Mouse (Mus musculus) kidney, adult 10 weeks (tissue): ENCODE measurements around the gene Utrn. TPM values are rescaled to one million over a fixed set of nuclear protein-coding genes. Genes with fewer than 3 reads are reported as not detected.

Source experiments
- polyA plus RNA-seq: library from polyadenylated mRNA; stranded (reverse); fragments of 350-450 nt; fragmentation: Illumina TruSeq; extraction: RNeasy Lipid Tissue Mini Kit (QIAGEN cat#74804); gene quantifications from one replicate; pipeline ENCODE4 v1.2.3, GENCODE M21; 2014; ENCODE audit warnings: low read depth, low replicate concordance

The Utrn gene
- 44.9 TPM for polyA plus RNA-seq

DNA sequence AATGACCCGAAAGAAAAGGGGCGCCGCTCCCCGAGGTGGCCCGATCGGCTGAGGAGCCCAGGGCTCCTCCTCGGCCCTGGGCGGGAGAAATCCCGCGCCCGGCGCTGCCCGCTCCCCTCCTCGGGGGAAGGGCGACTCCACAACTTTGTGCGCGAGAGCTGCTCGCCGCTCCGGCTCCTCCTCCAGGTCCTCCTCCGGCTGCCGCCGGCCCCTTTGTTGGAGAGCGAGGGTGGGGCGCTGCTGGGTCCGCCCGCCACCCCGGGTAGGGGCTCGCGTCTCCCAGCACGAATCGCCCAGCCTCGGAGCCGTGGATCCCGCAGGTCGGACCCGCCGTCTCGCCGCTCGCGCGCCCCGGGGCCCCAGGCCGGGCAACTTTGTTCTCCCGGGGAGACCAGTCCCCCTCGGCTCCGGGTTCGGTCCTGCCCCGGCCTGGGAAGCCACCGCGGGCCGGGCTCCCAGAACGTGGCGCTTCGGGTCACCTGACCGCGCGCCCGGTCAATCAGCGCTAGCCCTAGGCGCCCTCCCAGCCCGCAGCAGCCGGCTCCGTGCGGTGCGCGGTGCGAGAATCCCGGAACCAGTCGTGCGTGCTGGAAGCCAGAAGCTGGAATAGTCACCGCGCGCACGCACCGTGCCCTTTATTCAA is at the start of gene Utrn:
Utrn (minus strand) TSS at position 337 of the 643 bp plus-strand sequence.

Other genes starting within 250 kb of the Utrn start
- 1.5 TPM for gene Stx11, start 94.9 kb upstream of the Utrn start, polyA plus RNA-seq
- gene Sf3b5, start 136.0 kb upstream of the Utrn start, polyA plus RNA-seq, result 0.12 TPM
- 25.4 TPM for gene Plagl1, start 191.1 kb upstream of the Utrn start, polyA plus RNA-seq